In the genomic region with DNA sequence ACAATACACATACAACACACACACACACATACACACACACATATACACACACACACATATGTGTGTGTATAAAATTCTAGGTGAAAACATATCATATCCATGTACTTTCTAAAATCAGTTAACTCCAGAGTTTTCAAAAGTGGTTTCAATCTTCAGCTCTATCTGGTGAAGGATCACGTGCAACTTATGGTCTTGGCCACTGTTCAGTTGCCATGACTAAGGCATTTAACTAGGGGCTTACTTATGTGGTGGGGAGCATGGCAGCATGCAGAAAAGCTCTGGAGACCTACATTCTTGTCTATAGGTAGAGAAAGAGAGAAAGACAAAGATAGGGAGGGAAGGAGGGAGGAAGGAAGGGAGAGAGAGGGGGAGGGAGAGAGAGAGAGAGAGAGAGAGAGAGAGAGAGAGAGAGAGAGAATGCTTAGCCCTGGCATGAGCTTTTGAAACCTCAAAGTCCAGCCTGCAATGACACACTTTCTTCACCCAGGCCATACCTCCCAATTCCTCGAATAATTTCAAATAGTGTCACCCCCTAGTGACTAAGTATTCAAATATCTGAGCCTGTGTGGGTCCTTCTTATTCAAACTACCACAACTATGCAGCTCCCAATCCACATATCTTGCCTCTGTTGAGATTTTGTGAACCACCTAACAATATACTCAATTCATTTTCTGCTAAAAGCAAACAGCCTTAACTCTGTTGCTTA, we compare ENCODE assay signal across 23 mouse cellular contexts.
"Had no signal": no experiment of that assay in that cellular context is flagged by ENCODE, and none has a peak within 500 bp of the region (broad histone marks: within the 10 kb centered on the region; RNA-seq: fewer than 3 reads in every experiment).

No protein-coding gene starts in this region.

- H3K9ac ChIP-seq: kidney, embryonic 15.5 days; limb, embryonic 13.5 days; liver, embryonic 12.5 days; liver, embryonic 15.5 days; lung, embryonic 15.5 days; midbrain, embryonic 13.5 days; neural tube, embryonic 13.5 days had no signal

- H3K36me3 ChIP-seq: kidney, embryonic 15.5 days; limb, embryonic 10.5 days; limb, embryonic 13.5 days; liver, embryonic 12.5 days; liver, embryonic 15.5 days; lung, embryonic 15.5 days; midbrain, embryonic 10.5 days; midbrain, embryonic 13.5 days; neural tube, embryonic 13.5 days had no signal

- H3K27ac ChIP-seq: kidney, embryonic 15.5 days; limb, embryonic 10.5 days; limb, embryonic 13.5 days; liver, embryonic 12.5 days; liver, embryonic 15.5 days; lung, embryonic 15.5 days; midbrain, embryonic 10.5 days; midbrain, embryonic 13.5 days; neural tube, embryonic 13.5 days; stomach, postnatal 0 days had no signal

- H3K27me3 ChIP-seq: kidney, embryonic 15.5 days; limb, embryonic 13.5 days; liver, embryonic 12.5 days; liver, embryonic 15.5 days; lung, embryonic 15.5 days; megakaryocyte, embryonic 14.5 days; midbrain, embryonic 13.5 days; neural tube, embryonic 13.5 days had no signal

- H3K4me3 ChIP-seq: kidney, embryonic 15.5 days; limb, embryonic 10.5 days; limb, embryonic 13.5 days; liver, embryonic 12.5 days; liver, embryonic 15.5 days; lung, embryonic 15.5 days; megakaryocyte, embryonic 14.5 days; midbrain, embryonic 10.5 days; midbrain, embryonic 13.5 days; myocyte; neural tube, embryonic 13.5 days had no signal

- DNase-seq: kidney, adult 2 months; kidney, postnatal 10 days; kidney, postnatal 4 days; liver; lung, adult 18-20 months; lung, postnatal 10 days; lung, postnatal 36 days; right cerebral cortex, postnatal 14 days; right cerebral cortex, postnatal 4 days; thymus, postnatal 25 days had no signal

- ATAC-seq: liver, embryonic 12.5 days; midbrain, embryonic 13.5 days; midbrain, embryonic 16.5 days had no signal

- H3K4me2 ChIP-seq: kidney, embryonic 15.5 days; limb, embryonic 13.5 days; liver, embryonic 12.5 days; liver, embryonic 15.5 days; lung, embryonic 15.5 days; midbrain, embryonic 13.5 days; neural tube, embryonic 13.5 days had no signal

- H3K9me3 ChIP-seq: kidney, embryonic 15.5 days; limb, embryonic 10.5 days; limb, embryonic 13.5 days; liver, embryonic 12.5 days; liver, embryonic 15.5 days; lung, embryonic 15.5 days; megakaryocyte, embryonic 14.5 days; midbrain, embryonic 10.5 days; midbrain, embryonic 13.5 days; neural tube, embryonic 13.5 days had no signal

- H3K4me1 ChIP-seq: limb, embryonic 10.5 days; limb, embryonic 13.5 days; liver, embryonic 12.5 days; liver, embryonic 15.5 days; lung, embryonic 15.5 days; megakaryocyte, embryonic 14.5 days; midbrain, embryonic 10.5 days; midbrain, embryonic 13.5 days; neural tube, embryonic 13.5 days had no signal
